Mouse (Mus musculus): ENCODE measurements at regions not wholly inside any gene's neighbourhood (a gene's known extent, or its start where the extent isn't known, plus 50 kb on each side); places are given as distances from the start of the nearest gene placed in this dataset.

- TF ChIP-seq MAFK (IDR thresholded peaks at IDR 0.05; ENCODE audit: insufficient read depth, low read depth, low read length) (no peak), CHD2 (IDR thresholded peaks at IDR 0.05; ENCODE audit: low read depth, low read length) (no peak), HCFC1 (IDR thresholded peaks at IDR 0.05; ENCODE audit: borderline replicate concordance, insufficient read depth, low read length) (no peak), ZNF384 (IDR thresholded peaks at IDR 0.05; ENCODE audit: low read depth, low read length) (no peak), ZC3H11A (IDR thresholded peaks at IDR 0.05; ENCODE audit: borderline replicate concordance, low read depth, low read length) (no peak)
Measured at GRCm38 (mm10) chrX:11141294-11141693, 157.8 kb upstream of the H2al1a start.

Data from ES-E14 (cell line).